Mouse (Mus musculus) stomach, embryonic 15.5 days (tissue): ENCODE data around the gene Mettl3. TPM values are rescaled to one million over a fixed set of nuclear protein-coding genes. Genes with fewer than 3 reads are reported as not detected.
A peak's percentile ranks its signal among the peaks of the same experiment; 100 is the strongest.

Source experiments
- ATAC-seq: fragments of 200-750 bp; cut with Nextera tagmentation; 2 replicates; pipeline ENCODE4 v1.8.0; 2017; ENCODE audit warnings: low read depth, moderate number of reproducible peaks, moderate TSS enrichment; ENCODE audit not compliant: insufficient read depth, low FRiP score
- H3K27ac ChIP-seq: fragments of 300-500 bp; sonication (generic); 2 replicates; pipeline ENCODE4 v1.5.1; 2015; ENCODE audit warnings: mild to moderate bottlenecking, inconsistent platforms
- H3K27me3 ChIP-seq: fragments of 300-500 bp; sonication (generic); replicated peaks from 2 replicates; pipeline ENCODE4 v1.6.1; 2015; ENCODE audit warnings: inconsistent platforms
- H3K36me3 ChIP-seq: fragments of 300-500 bp; sonication (generic); 2 replicates; pipeline ENCODE4 v1.6.1; 2015; ENCODE audit warnings: inconsistent platforms
- H3K4me1 ChIP-seq: fragments of 300-500 bp; sonication (generic); 2 replicates; pipeline ENCODE4 v1.6.1; 2015; ENCODE audit warnings: inconsistent platforms
- H3K4me2 ChIP-seq: fragments of 300-500 bp; sonication (generic); 2 replicates; pipeline ENCODE4 v1.6.1; 2015; ENCODE audit warnings: mild to moderate bottlenecking, inconsistent platforms
- H3K4me3 ChIP-seq: fragments of 300-500 bp; sonication (generic); replicated peaks from 2 replicates; pipeline ENCODE4 v1.5.1; 2015; ENCODE audit warnings: inconsistent platforms
- H3K9ac ChIP-seq: fragments of 300-500 bp; sonication (generic); 2 replicates; pipeline ENCODE4 v1.6.1; 2015; ENCODE audit warnings: inconsistent platforms
- H3K9me3 ChIP-seq: fragments of 300-500 bp; sonication (generic); 2 replicates; pipeline ENCODE4 v1.6.1; 2016; ENCODE audit warnings: inconsistent platforms
- WGBS: fragments of 180-500 bp; shearing (Covaris S2); methylation state at CpG from one replicate; pipeline ENCODE4 v1.1.7; 2015; 5-methylcytosine and 5-hydroxymethylcytosine counted together
- polyA plus RNA-seq: library from polyadenylated mRNA; unstranded; fragments of >200 nt; fragmentation: Nextera tagmentation; extraction: Ambion mirVana; gene quantifications from 2 replicates; pipeline ENCODE4 v1.2.1, GENCODE M21; 2015

Mettl3 gene
- 44.3 and 45.0 TPM in 2 replicates for polyA plus RNA-seq

GRCm38 (mm10) chr14:52304644-52305271 is at the start of gene Mettl3:
TSS of gene Mettl3 (minus strand) at chr14:52305128.
- Histone ChIP-seq H3K4me3 (peak within 1 kb of the TSS; percentile 72), H3K27me3 (no peaks in the 10 kb centered on the region), H3K9me3 (no peaks in the 10 kb centered on the region), H3K9ac (peak within 1 kb of the TSS; percentile 60), H3K4me2 (peak within 1 kb of the TSS; percentile 60), H3K4me1 (no peaks in the 10 kb centered on the region), H3K27ac (peak within 1 kb of the TSS; percentile 97), H3K36me3 (peaks cover 5% of the 10 kb centered on the region)
- WGBS: under 1% methylated on average over 46 of the region's 46 CpGs
- peak; percentile 96 for ATAC-seq

- Histone ChIP-seq H3K4me3 (no peak overlapping the region), H3K36me3 (no peaks in the 10 kb centered on the region), H3K9me3 (no peaks in the 10 kb centered on the region), H3K27me3 (no peaks in the 10 kb centered on the region; the same call in 1 of the 2 replicates), H3K27ac (no peak overlapping the region), H3K4me2 (no peak overlapping the region), H3K9ac (no peak overlapping the region), H3K4me1 (no peaks in the 10 kb centered on the region)
- WGBS: 74% methylated on average over 6 of the region's 6 CpGs
- no peak for ATAC-seq
Observed at GRCm38 (mm10) chr14:52339512-52339852, 34.6 kb upstream of the Mettl3 start.

DNA sequence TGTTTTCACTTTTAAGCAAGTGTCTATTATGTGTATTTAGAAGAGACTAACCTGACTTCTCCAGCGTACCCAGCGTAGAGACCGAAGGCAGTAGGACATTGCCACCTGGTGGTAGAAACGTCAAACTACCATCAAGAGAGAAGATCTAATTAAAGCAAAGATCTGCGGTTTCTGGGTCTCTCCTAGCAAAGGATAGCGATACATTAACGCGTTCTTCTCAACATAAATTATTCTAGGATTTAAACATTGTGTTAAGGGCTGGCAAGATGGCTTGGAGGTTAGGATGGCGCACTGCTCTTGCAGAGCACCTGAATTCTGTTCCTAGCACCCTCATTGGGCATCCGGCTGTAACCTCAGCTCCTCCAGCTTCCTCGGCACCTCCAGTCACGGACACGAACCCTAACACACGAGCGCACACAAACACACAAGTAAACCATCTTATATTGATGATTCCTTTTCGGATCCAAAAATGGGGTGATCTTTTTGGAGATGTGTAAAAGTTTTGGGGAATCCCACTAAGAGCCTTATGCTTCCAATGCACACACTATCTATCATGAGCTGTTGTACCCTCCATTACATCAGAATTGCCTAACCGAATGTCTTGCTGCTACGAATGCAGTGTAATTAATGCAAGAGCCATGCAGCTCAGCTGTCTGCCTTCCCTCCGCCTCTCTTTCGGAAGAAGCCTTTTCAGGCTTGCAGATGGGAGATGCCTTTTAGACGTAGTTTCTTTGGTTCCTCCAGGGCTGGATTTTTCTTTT is 34.0 kb upstream of the Mettl3 start:
- Histone ChIP-seq H3K4me3 (peak overlapping the region; percentile 17; the same call in 1 of the 2 replicates), H3K4me2 (peak overlapping the region; percentile 39; the same call in 1 of the 2 replicates), H3K36me3 (no peaks in the 10 kb centered on the region), H3K9me3 (no peaks in the 10 kb centered on the region), H3K9ac (no peak overlapping the region), H3K4me1 (no peaks in the 10 kb centered on the region), H3K27me3 (no peaks in the 10 kb centered on the region; the same call in 1 of the 2 replicates), H3K27ac (no peak overlapping the region)
- 26% methylated on average over 21 of the region's 21 CpGs for WGBS
- no peak for ATAC-seq

DNA sequence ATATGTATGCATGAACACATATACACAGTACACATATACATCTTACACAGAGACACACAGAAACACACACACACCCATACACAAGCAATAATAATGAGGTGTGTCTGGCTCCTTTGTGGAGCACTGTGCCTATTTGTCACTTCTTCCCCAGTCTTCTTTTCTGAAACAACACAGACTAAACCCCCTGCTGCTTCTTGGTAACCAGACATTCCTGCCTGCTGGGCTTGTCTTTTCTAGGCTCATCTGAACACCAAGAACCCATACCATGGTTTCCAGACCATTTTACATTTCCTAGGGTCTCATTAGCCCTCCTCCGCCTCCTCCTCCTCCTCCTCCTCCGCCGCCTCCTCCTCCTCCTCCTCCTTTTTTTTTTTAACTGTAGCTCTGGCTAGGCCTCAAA is 27.2 kb upstream of the Mettl3 start:
- peaks cover 3% of the 10 kb centered on the region; the same call in 1 of the 2 replicates for H3K4me1 ChIP-seq
- WGBS: 39% methylated on average over 3 of the region's 3 CpGs
- no peak overlapping the region for H3K27ac ChIP-seq
- no peaks in the 10 kb centered on the region for H3K9me3 ChIP-seq
- no peak overlapping the region for H3K9ac ChIP-seq
- peaks cover 17% of the 10 kb centered on the region for H3K27me3 ChIP-seq
- H3K4me3 ChIP-seq: no peak overlapping the region
- H3K4me2 ChIP-seq: no peak overlapping the region
- no peaks in the 10 kb centered on the region for H3K36me3 ChIP-seq
- ATAC-seq: no peak

DNA sequence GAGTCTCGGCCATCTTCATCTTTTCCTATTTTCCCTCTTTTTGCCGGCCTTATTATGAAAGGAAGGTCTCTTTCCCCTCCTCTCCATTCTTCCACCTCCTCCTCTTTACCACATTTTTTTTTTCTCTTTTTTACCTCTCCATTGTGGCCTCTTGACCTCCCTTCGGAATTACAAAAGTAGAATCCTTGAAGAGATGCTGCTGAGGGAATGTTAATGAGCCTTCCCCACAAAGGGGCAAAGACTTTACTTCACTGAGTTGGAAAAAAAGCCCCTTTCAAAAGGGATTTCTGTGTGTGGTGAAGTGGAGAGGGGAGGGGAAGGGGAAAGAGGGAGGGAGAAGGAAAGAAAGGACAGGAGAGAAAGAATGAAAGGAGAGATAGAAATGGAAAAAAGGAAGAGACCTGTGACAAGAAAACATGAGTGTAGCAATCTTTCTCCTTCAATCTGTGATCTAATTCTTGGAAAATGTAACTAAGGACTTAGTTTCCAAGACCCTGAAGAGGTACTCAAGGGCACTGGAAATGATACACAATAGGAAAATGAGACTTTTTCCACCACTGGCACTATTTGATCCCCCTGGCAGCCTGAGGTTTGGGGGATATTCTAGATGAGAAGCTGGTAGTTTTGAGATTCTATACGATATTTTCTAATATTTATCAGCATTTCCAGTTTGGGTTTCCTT is 26.3 kb upstream of the Mettl3 start:
- no peak for ATAC-seq
- H3K9me3 ChIP-seq: no peaks in the 10 kb centered on the region
- H3K27ac ChIP-seq: no peak overlapping the region
- H3K36me3 ChIP-seq: no peaks in the 10 kb centered on the region
- 32% methylated on average over 4 of the region's 4 CpGs for WGBS
- no peak overlapping the region for H3K4me3 ChIP-seq
- no peak overlapping the region for H3K4me2 ChIP-seq
- no peak overlapping the region for H3K9ac ChIP-seq
- peaks cover 3% of the 10 kb centered on the region; the same call in 1 of the 2 replicates for H3K4me1 ChIP-seq
- H3K27me3 ChIP-seq: peaks cover 21% of the 10 kb centered on the region

DNA sequence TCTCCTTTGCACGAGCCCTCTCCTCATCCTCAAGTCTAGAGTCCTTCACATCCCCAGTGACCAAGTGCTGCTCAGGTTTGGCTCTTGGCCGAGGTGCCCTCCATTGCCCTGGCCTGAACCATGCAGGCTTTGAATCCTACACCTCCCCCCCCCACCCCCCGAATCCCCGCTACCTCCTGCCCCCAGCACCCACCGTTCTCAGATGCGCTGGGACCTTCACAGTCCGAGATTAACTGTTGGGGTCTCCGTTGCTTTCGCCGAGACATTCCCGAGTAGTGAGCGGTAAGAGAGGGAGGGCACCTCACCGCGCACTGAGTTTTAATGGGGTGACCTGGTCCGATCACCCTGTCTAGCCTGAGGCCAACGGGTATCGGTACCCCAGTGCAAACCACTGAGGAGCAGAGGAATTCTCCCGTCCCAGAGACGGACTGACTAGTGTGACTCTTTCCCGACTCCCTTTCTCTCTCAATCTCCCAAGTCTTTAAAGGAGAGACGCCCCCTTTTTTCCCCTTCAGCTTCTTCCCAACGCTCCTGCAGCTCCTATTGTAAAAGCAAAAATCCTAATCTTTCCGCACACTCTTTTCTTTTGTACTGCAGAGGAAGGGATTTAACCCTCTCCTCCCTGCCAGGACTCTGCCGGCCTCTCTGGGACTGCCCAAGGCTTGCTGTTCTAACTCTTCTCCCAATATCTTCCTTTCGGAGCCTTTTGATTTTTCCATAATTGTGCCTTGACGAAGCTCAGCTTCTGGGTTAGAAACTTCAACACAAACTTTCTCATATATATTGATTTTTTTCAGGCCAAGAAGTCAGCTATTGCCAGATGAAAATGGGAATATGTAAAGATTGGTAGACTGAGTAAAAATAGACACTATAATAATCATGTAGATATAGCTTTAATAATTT is 23.2 kb upstream of the Mettl3 start, which contains the start of gene Sall2:
Gene Sall2, minus strand, starts transcription at position 853 of the 903 bp plus-strand sequence.
- 0 out of 2 replicates have a peak within 1 kb of the TSS, but pooled peaks have one; percentile 2 for H3K9ac ChIP-seq
- ATAC-seq: no peak
- no peaks in the 10 kb centered on the region for H3K36me3 ChIP-seq
- H3K4me2 ChIP-seq: peak within 1 kb of the TSS; percentile 69
- H3K9me3 ChIP-seq: no peaks in the 10 kb centered on the region
- H3K4me1 ChIP-seq: peaks cover 3% of the 10 kb centered on the region; the same call in 1 of the 2 replicates
- H3K4me3 ChIP-seq: peak within 1 kb of the TSS; percentile 38
- H3K27me3 ChIP-seq: peaks cover 26% of the 10 kb centered on the region
- no peak within 1 kb of the TSS for H3K27ac ChIP-seq
- WGBS: 1% methylated on average over 26 of the region's 26 CpGs

GRCm38 (mm10) chr14:52327375-52327901 is 22.5 kb upstream of the Mettl3 start:
- Histone ChIP-seq H3K9ac (no peak overlapping the region), H3K27me3 (peaks cover 26% of the 10 kb centered on the region), H3K36me3 (no peaks in the 10 kb centered on the region), H3K9me3 (no peaks in the 10 kb centered on the region), H3K4me1 (peaks cover 3% of the 10 kb centered on the region; the same call in 1 of the 2 replicates), H3K4me3 (peak overlapping the region; percentile 38), H3K4me2 (peak overlapping the region; percentile 69), H3K27ac (no peak overlapping the region)
- 4% methylated on average over 14 of the region's 14 CpGs for WGBS
- no peak for ATAC-seq

DNA sequence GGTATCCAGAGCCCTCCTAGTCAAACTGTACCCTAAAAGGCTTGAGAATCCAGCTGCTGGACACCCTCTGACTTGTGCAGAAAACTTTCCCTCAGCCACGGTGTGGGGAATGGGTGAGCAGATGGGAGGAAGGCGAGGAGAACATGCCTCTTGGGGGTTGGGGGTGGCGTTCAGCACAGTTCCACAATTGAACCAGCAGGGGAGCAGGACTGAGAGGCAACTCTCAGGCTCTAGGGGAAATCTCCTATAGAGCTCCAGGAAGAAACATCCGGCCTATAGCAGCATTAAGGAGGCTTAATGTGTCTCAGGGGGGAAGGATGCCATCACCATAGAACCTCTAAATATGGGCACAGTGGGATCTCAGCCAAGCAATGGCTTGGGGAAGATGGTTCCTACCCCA is 21.0 kb upstream of the Mettl3 start:
- H3K4me2 ChIP-seq: no peak overlapping the region
- H3K27ac ChIP-seq: no peak overlapping the region
- H3K9me3 ChIP-seq: no peaks in the 10 kb centered on the region
- ATAC-seq: no peak
- 19% methylated on average over 4 of the region's 4 CpGs for WGBS
- peaks cover 3% of the 10 kb centered on the region; the same call in 1 of the 2 replicates for H3K4me1 ChIP-seq
- no peaks in the 10 kb centered on the region for H3K36me3 ChIP-seq
- no peak overlapping the region for H3K9ac ChIP-seq
- no peak overlapping the region for H3K4me3 ChIP-seq
- peaks cover 26% of the 10 kb centered on the region for H3K27me3 ChIP-seq

GRCm38 (mm10) chr14:52319361-52319760 is 14.4 kb upstream of the Mettl3 start:
- H3K9me3 ChIP-seq: no peaks in the 10 kb centered on the region
- no peak overlapping the region for H3K4me2 ChIP-seq
- H3K9ac ChIP-seq: no peak overlapping the region
- no peaks in the 10 kb centered on the region for H3K27me3 ChIP-seq
- ATAC-seq: no peak
- no peak overlapping the region for H3K27ac ChIP-seq
- 55% methylated on average over 6 of the region's 6 CpGs for WGBS
- H3K4me3 ChIP-seq: no peak overlapping the region
- peaks cover 16% of the 10 kb centered on the region for H3K4me1 ChIP-seq
- peaks cover 2% of the 10 kb centered on the region; the same call in 1 of the 2 replicates for H3K36me3 ChIP-seq

GRCm38 (mm10) chr14:52316441-52317225 is 11.7 kb upstream of the Mettl3 start:
- Histone ChIP-seq H3K36me3 (peaks cover 24% of the 10 kb centered on the region), H3K4me2 (peak overlapping the region; percentile 82), H3K4me1 (peaks cover 25% of the 10 kb centered on the region), H3K9ac (peak overlapping the region; percentile 13; the same call in 1 of the 2 replicates), H3K4me3 (peak overlapping the region; percentile 77), H3K27me3 (no peaks in the 10 kb centered on the region), H3K9me3 (no peaks in the 10 kb centered on the region), H3K27ac (peak overlapping the region; percentile 79)
- WGBS: 10% methylated on average over 16 of the region's 16 CpGs
- ATAC-seq: peak; percentile 61
